Mouse (Mus musculus) brain, embryonic 18.5 days (tissue): Measurements from ENCODE around the gene Nrbp1.
"Not testable (repeated sequence)": the region's sequence is repeated elsewhere in the genome, so short reads cannot be mapped to it uniquely, and the experiment has no call there.

Experiments used
- DNase-seq: peaks from one replicate; pipeline ENCODE4 v3.0.0-alpha.2; 2012; ENCODE audit warnings: low read depth, low spot score

Nrbp1 gene

DNA sequence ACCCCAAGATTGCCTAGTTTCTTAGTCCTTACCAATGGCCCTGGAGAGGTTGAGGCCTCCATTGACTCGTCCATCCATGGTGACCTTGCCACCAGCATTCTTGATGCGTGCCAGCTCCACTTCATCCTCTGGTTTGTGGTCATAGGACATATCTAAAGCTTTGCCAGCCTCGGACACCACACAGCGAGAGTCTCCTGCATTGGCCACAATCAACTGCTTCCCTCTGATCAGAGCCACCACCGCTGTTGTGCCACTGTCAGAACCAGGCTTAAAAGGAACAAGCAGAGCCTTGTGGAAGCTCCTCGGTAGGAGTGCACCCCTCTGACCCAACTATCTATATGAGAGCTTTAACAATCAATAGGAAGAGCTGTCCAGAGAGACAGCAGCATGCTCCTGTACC lies 36.2 kb upstream of the Nrbp1 start:
- DNase-seq, result no peak

DNA sequence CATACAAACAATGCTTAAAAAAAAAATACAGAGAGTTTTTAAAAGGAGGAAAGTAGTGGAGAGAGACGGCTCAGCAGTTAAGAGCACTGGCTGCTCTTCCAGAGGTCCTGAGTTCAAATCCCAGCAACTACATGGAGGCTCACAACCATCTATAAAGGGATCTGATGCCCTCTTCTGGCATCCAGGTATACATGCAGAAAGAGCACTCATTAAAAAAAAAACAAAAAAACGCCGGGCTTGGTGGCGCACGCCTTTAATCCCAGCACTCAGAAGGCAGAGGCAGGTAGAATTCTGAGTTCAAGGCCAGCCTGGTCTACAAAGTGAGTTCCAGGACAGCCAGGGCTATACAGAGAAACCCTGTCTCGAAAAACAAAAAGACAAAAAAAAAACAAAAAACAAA lies 24.1 kb upstream of the Nrbp1 start:
- not testable (repeated sequence) for DNase-seq

DNA sequence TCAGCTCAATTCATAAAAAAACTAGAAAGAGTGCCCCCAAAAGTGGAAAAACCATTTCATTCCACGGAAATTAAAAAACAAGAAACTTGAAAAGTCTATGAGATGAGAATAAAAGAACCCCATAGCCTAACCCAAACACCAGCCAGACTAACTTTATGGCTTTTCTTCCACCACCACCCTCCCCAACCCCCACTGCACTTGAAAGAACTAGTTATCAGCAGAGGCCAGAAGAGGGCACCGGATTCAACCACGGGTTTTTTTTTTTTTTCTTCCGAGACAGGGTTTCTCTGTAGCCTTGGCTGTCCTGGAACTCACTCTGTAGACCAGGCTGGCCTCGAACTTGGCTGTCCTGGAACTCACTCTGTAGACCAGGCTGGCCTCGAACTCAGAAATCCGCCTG lies 22.4 kb upstream of the Nrbp1 start:
- DNase-seq, result no peak

DNA sequence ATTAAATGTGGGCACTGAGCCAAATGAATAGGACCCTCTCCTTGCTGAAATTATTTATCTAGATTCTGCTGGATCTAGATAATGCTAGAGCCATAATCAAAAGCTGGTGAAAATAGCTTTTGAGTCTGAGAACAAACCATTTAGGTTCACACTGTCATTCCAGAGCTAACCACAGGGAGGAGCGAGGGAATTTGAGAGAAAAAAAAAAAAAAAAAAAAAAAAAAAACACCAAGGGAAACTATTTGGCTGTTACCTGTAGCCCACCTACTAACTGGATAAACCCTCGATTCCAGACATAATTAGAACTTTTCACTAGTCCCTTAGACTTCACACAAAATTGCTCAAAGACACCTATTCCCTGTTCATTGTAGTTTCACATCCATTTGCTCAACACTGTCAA lies 21.6 kb upstream of the Nrbp1 start:
- no peak for DNase-seq

DNA sequence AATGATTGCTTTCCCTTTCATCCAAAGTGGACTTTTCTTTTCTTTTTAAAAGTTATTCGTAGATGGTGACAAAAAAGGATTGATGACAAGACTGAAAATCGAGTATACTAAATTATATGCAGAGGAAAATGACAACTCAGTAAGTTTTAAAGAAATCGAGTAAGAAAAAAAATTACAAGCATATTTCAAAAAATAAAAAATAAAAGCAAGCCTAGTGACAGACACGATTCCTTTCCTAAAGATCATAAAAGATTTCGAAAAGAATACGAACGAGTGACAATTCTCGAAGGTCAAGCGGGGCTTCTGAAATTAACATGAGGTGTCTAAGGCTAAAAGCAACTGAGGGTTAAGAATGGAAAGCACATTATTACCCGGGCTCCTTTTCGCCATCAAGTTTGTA lies 21.2 kb upstream of the Nrbp1 start:
- DNase-seq, result no peak

DNA sequence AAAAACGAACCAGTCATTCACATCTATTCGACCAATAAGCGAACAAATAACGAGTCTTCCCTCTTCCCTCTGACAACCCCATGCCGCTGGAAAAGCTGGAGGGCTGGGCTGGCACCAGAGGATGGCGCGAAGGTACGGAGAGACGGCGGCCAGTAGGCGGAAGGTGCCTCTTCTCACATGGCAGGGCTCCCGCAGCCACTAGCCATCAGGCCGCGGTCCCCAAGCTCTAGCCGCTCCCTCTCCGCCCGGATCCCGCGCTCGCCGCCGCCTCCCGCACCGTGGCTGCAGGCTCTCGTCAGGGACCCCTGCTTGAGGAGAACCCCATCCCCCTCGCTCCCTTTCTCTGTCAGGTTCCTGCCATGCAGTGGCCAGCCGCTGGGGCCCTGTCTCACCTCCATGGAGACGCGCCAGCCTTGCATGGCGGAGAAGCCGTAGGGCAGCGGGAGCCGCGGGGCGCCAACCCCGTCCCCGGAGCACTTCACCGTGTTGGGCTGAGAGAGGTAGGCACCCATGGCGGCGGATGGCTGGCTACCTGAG lies 20.7 kb upstream of the Nrbp1 start:
- no peak for DNase-seq

DNA sequence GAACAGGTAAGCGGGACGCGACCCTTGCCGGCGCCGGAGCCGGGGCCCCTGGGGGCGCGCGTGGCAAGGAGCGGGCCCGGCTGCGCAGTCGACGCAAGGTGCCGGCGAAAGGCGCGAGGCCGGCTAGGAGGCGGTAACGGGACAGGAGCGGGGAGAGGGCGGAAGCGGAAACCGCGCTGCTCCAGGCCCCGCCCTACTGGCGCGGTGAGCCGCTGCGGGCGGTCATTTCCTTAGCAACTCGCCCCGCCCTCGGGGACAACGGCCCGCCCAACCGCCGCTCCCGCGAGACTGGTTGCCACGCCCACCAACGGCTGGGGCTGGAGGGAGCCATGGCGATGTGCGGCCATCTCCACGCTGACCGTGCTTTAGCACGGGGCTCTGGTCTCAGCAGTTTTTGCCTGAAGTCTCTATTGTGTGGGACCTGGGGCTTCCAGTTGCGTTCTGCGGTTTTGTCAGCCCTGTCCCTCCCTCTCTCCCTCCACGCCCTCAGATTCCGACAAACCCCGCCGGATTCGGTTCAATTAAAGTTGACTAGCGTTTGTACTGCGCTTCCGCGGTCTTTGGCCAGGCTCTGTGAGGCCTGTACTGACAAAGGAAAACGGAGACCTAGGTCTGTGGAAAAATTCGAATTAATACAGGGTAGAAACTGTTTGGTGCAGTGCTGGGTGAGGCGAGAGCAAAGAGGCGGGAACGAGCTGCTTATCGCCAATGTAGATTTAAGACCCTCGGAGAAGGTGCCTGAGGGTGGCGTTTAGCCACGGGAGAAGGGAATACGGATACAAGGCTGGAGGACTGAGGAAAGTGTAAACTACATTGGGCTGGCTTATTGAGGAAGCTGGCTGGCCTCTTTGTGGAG lies 20.0 kb upstream of the Nrbp1 start, which contains the start of gene Ppm1g:
Gene Ppm1g (minus strand): TSS at position 240 of the 856 bp plus-strand sequence.
- peak; percentile 88 for DNase-seq

DNA sequence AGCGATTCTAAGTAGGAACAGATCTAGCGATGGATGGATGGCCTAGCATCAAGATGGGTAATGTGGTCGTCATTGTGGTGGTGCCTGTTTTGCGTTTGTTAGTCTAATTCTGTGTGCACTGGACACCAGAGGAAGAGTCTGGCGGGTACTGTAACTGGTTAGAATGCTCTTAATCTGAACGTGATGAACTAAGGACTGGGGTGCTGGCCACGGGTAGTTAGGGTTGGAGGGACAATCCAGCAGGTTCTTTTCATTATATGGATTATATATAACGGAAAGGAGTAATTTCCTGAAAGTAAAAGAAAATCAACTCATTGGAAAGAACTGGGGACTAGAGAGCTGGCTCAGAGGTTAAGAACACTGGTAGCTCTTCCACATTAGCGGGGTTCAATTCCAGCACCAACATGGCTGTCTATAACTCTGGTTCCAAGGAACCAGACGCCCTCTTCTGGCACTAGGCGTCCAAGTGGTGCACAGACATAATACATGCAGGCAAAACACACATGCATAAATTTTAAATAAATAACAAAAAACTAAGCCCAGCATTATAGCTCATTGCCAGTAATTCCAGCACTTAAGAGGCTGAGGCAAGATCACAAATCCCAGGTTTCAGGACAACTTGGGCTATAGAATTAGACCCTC lies 19.2 kb upstream of the Nrbp1 start:
- peak; percentile 45 for DNase-seq

DNA sequence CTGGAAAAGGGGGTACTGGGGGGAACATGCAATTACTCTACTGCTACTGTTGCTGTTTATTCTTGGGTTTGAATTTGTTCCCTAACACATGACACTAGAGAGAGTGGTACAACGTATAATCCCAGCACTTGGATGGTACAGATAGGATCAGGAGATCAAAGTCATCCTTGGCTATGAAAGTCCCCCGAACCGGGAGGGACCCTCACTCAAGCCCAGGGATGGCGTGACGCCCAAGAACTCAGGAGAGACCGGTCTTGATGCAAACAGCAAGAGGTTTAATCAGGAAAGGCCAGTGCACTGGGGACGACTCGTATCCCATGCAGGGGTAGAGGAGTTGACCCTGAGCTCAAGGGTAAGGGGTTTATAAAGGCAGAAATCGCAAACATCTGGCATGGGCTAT lies 18.0 kb upstream of the Nrbp1 start:
- no peak for DNase-seq

DNA sequence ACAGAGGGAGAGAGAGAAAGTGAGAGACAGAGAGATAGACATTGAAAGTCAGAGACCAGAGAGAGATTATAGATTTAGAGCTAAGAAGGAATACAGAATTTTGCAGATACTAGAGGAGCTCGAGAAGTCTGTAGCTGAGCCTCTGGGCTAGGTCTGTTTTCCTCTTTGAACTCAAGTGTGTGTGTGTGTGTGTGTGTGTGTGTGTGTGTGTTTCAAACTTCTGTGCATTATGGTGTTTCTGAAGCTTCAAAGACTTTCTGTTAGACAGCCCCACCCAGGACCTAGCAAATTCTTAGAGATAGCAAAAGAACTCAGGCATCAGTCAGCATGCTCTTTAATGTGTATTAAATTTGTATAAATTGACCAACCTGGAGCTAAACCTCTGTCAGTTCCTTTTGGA lies 14.0 kb upstream of the Nrbp1 start:
- no peak for DNase-seq

DNA sequence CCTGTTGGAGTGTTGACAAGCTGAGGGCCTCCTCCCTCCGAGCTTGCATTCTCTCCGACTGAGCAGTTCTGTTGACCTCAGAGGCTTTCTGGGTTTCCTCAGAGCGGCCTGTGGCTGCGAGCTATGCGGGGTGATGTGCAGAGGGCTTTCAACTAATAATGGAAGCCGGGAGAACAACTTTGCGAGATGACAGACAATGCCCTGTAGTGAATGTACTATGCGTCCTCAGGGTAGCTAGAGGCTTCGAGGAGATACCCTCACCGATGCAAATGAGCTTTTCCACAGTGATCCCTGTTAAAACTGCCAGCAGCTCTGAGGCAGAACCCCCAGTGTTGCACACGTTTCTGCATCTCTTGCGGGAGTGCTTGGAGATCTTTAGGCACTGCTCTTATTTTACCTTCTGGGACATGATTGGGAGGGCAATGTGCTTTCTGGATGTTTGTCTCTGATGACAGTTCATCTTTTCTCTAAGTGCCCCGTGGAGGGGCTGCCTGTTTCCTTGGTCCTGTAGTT lies 914 bp downstream of the Nrbp1 start:
- DNase-seq, result no peak

DNA sequence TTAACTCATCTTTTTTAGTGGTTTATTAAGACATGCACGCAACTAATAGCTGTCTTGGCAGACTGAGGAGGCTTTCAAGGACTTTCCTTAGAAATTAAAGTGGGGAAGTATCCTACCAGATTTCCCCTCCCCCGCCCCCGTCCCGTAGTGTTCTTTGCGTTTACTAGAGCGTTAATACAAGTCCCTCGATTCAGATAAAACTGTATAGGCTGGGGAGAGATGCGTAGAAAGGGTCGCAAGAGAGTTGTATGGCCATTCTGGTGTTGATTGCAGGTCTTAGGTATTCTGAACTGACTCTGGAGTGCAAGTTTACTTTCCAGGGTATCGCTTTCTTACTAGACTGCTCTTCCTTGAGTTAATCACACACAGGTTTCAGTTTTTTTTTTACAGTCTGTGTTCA lies 1.5 kb downstream of the Nrbp1 start:
- no peak for DNase-seq

DNA sequence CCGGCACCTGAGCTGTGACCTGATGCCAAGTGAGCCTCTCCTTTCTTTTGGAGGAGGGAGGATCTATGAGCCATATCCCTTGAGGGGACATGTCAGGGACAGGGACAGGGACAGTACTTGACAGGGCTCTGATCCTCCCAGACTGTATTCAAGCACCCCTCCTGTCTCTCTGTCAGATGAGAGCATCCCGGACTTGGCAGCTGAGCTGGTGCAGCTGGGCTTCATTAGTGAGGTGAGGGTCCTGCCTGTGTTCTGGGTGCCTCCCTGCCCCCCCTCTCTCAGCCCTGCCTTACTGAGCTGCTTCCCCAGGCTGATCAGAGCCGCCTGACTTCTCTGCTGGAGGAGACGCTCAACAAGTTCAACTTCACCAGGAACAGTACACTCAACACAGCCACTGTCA lies 10.1 kb downstream of the Nrbp1 start:
- DNase-seq, result no peak

DNA sequence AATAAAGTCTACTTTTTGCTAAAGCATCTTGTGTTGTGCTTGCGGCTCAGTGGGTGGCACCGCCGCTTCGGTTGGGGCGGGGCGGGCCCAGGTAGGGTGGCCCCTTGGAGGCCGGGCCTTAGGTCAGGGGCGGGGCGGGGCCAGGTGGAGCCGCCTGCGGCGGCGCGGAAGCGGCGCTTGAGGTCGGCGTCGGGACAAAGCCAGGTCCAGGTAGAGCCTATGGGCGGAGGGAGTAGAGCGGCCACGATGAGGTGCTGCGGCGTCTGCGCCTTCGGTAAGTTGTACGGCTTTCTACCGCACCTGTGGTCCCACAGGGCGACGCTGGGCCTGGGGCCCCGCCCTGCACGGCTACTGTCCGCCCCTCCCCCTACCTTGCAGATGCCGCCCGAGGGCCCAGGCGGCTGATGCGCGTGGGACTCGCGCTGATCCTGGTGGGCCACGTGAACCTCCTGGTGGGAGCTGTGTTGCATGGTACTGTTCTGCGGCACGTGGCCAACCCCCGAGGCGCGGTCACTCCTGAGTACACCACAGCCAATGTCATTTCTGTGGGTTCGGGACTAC lies 11.0 kb downstream of the Nrbp1 start, which contains the start of gene Krtcap3:
Gene Krtcap3 (plus strand): TSS at position 151 of the 561 bp plus-strand sequence.
- DNase-seq, result no peak

DNA sequence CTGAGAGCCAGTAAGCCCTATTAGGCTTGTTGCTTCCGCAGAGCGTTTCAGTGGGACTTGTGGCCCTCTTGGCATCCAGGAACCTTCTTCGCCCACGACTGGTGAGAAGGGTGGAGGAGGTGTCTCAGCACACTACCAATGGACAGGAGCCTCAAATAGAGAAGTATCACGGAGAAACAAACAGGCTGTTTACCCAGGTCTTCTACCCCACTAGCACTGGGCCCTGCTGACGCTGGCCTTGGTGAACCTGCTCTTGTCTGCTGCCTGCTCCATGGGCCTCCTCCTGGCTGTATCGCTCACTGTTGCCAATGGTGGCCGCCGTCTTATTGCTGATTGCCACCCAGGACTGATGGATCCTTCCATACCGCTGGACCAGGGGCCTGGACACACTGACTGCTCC lies 11.5 kb downstream of the Nrbp1 start:
- no peak for DNase-seq

DNA sequence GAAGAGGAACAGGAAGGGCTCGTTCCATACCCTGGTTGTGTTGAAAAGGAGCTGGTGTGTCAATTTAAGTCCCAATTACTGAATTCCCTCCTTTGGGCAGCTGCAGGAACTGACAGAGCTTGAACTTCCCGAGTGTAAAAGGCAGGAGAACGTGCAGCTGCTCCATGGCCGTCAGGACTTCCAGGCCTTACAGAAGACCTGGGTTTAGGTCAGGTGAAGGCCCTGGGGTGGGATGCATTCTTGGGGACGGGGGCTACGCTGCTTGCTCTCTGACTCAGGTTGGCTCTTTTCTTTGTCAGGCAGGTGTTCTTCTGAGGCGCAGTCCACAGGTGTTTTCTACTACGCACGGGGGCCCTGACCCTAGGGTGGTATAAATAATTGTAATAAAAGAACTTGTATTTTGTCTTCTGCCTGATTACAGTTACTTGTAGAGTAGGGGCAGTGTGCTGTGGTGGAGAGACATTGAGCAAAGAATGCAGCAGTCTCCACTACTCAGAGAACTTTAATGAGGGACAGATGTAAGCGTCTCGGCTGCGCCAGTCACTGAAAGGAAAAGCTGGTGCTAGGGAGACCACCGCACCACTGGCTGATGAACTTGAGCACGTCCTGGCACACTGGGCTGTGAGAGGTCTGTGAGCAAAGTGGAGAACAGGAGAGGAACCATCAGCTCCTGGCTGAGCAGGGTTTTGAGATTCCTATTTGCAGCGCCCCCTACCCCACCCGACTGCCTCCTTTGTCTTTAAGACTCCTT lies 12.3 kb downstream of the Nrbp1 start:
- DNase-seq, result no peak

DNA sequence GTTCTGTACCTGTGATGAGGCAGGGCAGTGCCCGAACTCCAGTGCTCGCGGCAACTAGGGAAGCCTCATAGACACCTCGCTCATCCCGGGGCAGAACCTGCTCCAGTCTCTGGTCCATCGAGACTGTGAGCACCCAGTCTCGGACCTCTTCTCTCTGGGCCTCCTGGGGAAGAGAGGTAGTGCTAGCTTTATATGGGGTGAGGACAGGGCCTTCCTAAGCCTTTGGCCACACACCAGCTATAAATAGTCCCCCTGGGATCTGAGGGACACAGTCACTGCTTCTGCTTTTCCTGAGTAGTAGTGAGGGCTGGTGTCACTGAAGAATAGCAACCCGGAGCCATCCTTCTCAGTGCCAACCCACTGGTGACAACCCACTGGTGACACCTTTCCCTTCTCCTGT lies 13.1 kb downstream of the Nrbp1 start:
- DNase-seq, result no peak

DNA sequence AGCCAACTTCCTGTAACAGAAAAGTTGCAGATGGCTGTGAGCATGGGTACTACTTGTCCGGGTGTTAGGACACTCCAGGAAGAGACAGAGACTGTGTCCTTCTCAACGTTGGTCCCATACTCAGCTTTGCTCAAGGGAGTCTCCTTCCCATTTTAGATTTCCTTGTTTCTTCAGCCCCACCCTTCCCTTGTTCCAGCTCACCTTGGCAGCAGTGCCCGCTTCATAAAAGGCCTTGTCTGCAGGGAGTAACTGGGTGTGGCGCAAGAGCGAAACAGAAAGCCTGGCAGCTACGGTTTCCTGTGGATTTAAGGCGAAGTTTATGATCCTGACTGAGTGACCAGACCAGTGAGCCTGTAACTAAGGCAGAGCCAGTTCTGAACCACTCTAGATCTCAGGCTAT lies 13.8 kb downstream of the Nrbp1 start:
- no peak for DNase-seq

DNA sequence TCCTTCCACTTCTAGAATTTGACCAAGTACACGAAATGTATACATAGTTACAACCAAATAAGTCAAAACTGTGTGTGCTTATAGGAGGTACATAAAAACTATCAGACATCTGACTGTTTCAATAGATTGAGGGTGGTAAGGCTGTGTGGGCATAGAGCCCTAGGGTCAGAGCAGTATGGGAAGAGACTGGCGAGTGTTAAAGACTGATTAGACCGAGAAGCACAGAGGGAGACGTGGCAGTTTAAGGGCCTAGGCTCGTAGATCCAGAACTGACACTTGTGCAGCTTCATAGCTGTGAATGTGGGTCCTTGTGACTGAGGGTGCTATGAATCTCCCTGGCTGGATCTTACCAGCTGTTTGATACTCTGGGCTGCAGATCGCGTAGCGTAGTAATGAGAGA lies 14.2 kb downstream of the Nrbp1 start:
- no peak for DNase-seq

DNA sequence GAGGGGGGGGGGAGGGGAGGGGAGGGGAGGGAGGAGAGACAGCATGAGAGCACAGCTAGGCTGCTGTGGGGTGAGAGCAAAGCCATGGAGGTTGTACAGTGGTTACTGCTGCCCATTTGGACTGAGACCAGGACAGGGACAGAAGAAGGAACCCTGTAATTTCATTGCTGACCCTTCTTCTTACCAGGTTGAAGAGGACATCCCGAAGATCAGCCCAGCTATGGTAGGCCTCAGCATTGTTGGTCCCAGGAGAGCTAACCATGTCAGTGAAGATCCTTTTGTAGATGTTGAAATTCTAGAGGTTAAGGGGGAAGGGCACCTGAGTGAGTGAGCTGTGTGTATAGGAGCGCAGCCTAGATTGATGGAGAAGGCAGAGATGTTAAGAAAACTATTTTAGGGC lies 14.7 kb downstream of the Nrbp1 start:
- no peak for DNase-seq

DNA sequence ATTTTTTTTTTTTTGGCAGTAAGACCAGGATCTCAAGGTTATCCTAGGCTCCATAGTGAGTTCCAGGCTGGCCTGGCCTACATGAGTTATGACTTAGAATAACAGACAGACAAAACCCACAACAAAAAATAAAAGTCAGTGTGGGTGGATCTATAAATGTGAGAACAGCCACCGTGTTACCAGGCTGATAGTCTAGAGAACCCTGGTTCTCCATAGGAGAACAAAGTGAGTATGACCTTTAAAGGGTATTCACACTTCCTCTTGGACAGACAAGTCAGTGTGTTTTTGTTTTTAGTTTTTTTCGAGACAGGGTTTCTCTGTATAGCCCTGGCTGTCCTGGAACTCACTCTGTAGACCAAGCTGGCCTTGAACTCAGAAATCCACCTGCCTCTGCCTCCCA lies 15.3 kb downstream of the Nrbp1 start:
- no peak for DNase-seq

DNA sequence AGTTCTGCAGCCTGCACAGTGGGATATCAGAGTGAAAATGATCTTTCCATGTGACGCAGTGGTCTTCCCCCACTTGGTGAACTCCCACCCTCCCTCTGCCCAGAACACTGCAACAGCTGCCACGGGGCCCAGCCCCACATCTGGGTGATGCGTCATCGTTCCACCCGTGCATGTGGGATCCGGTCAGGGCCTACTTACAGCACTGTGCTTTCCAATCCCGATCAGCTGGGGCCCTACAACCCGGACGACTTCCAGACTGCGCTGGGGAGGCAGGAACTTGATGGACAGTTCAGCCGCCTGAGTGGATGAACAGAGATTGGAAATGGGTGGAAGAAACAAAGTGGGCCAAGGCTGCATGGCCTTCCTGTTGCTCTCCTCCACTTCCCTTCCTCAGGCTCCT lies 17.0 kb downstream of the Nrbp1 start:
- no peak for DNase-seq
